Mouse (Mus musculus) lung, embryonic 14.5 days (tissue): ENCODE measurements around the gene Eif3l. TPM values are rescaled to one million over a fixed set of nuclear protein-coding genes. Genes with fewer than 3 reads are reported as not detected.

ENCODE experiments used
- ATAC-seq: fragments of 200-750 bp; cut with Nextera tagmentation; 2 replicates; pipeline ENCODE4 v1.8.0; 2017; ENCODE audit warnings: mild to moderate bottlenecking, moderate TSS enrichment, moderate library complexity; ENCODE audit not compliant: insufficient read depth
- DNase-seq: peaks from one replicate; pipeline ENCODE4 v3.0.0-alpha.2; 2015
- H3K27ac ChIP-seq: fragments of 300-500 bp; sonication (generic); 2 replicates; pipeline ENCODE4 v1.5.1; 2014; ENCODE audit warnings: low read depth, mild to moderate bottlenecking, moderate library complexity
- H3K27me3 ChIP-seq: fragments of 300-500 bp; sonication (generic); 2 replicates; pipeline ENCODE4 v1.6.1; 2014; ENCODE audit warnings: low read length, control low read depth; ENCODE audit not compliant: insufficient read depth
- H3K36me3 ChIP-seq: fragments of 300-500 bp; sonication (generic); 2 replicates; pipeline ENCODE4 v1.6.1; 2014; ENCODE audit warnings: control low read depth; ENCODE audit not compliant: insufficient read depth
- H3K4me1 ChIP-seq: fragments of 300-500 bp; sonication (generic); 2 replicates; pipeline ENCODE4 v1.6.1; 2014; ENCODE audit warnings: antibody characterized with exemption, control low read depth; ENCODE audit not compliant: insufficient read depth
- H3K4me2 ChIP-seq: fragments of 300-500 bp; sonication (generic); 2 replicates; pipeline ENCODE4 v1.6.1; 2014; ENCODE audit warnings: mild to moderate bottlenecking
- H3K4me3 ChIP-seq: fragments of 300-500 bp; sonication (generic); 2 replicates; pipeline ENCODE4 v1.5.1; 2014; ENCODE audit warnings: low read depth, low read length
- H3K9ac ChIP-seq: fragments of 300-500 bp; sonication (generic); 2 replicates; pipeline ENCODE4 v1.6.1; 2014
- H3K9me3 ChIP-seq: fragments of 300-500 bp; sonication (generic); 2 replicates; pipeline ENCODE4 v1.6.1; 2016; ENCODE audit warnings: low read depth, low read length, control low read depth
- CTCF ChIP-seq: IDR thresholded peaks from 2 replicates; pipeline ENCODE4 v1.5.1; 2016; ENCODE audit warnings: antibody characterized with exemption, low read depth
- WGBS: fragments of 180-500 bp; shearing (Covaris S2); extraction: QIAGEN DNeasy Blood & Tissue Kit; methylation state at CpG from one replicate; pipeline ENCODE4 v1.1.7; 2014; 5-methylcytosine and 5-hydroxymethylcytosine counted together
- polyA plus RNA-seq: library from polyadenylated mRNA; unstranded; fragments of >200 nt; fragmentation: Nextera tagmentation; extraction: Ambion mirVana; gene quantifications from 2 replicates; pipeline ENCODE4 v1.2.1, GENCODE M21; 2014

The Eif3l gene
- polyA plus RNA-seq, 1 experiment from 2014 or later: 243 TPM

- H3K4me2 ChIP-seq: no peak overlapping the region
- H3K27me3 ChIP-seq: no peaks in the 10 kb centered on the region
- peak; percentile 70 for TF ChIP-seq CTCF
- 49% methylated on average over 7 of the region's 7 CpGs for WGBS
- H3K36me3 ChIP-seq: peaks cover 77% of the 10 kb centered on the region
- no peak overlapping the region for H3K9ac ChIP-seq
- peak; percentile 63 for DNase-seq
- H3K27ac ChIP-seq: no peak overlapping the region; the same call in 1 of the 2 replicates
- peak; percentile 38; the same call in 1 of the 2 replicates for ATAC-seq
- no peaks in the 10 kb centered on the region for H3K9me3 ChIP-seq
- H3K4me3 ChIP-seq: no peak overlapping the region
- peaks cover 11% of the 10 kb centered on the region for H3K4me1 ChIP-seq
Observed at GRCm38 (mm10) chr15:79093083-79093839, 18.3 kb downstream of the Eif3l start.

GRCm38 (mm10) chr15:79095483-79095882 lies 20.5 kb downstream of the Eif3l start:
- Histone ChIP-seq H3K9me3 (no peaks in the 10 kb centered on the region), H3K4me1 (peaks cover 25% of the 10 kb centered on the region), H3K4me3 (no peak overlapping the region), H3K9ac (no peak overlapping the region), H3K27me3 (no peaks in the 10 kb centered on the region), H3K27ac (no peak overlapping the region), H3K36me3 (peaks cover 57% of the 10 kb centered on the region), H3K4me2 (no peak overlapping the region)
- no peak for ATAC-seq
- WGBS: 86% methylated on average over 5 of the region's 5 CpGs
- no peak for TF ChIP-seq CTCF
- no peak for DNase-seq

GRCm38 (mm10) chr15:79096556-79096955 lies 21.6 kb downstream of the Eif3l start:
- H3K27me3 ChIP-seq: no peaks in the 10 kb centered on the region
- H3K4me1 ChIP-seq: peaks cover 27% of the 10 kb centered on the region
- no peak overlapping the region for H3K9ac ChIP-seq
- H3K36me3 ChIP-seq: peaks cover 46% of the 10 kb centered on the region
- DNase-seq (peak; percentile 36), ATAC-seq (no peak)
- TF ChIP-seq CTCF: no peak
- no peak overlapping the region for H3K4me2 ChIP-seq
- WGBS: 49% methylated on average over 3 of the region's 3 CpGs
- H3K27ac ChIP-seq: peak overlapping the region; percentile 31; the same call in 1 of the 2 replicates
- no peak overlapping the region for H3K4me3 ChIP-seq
- no peaks in the 10 kb centered on the region for H3K9me3 ChIP-seq

- Histone ChIP-seq H3K27ac (peak overlapping the region; percentile 81), H3K9me3 (no peaks in the 10 kb centered on the region), H3K4me1 (peaks cover 28% of the 10 kb centered on the region), H3K9ac (no peak overlapping the region), H3K27me3 (no peaks in the 10 kb centered on the region), H3K4me3 (no peak overlapping the region), H3K36me3 (peaks cover 40% of the 10 kb centered on the region), H3K4me2 (peak overlapping the region; percentile 15; the same call in 1 of the 2 replicates)
- ATAC-seq (no peak), DNase-seq (peak; percentile 30)
- no peak for TF ChIP-seq CTCF
- 9% methylated on average over 2 of the region's 2 CpGs for WGBS
Observed at GRCm38 (mm10) chr15:79097135-79097534, 22.2 kb downstream of the Eif3l start.

GRCm38 (mm10) chr15:79097611-79098025 lies 22.6 kb downstream of the Eif3l start:
- ATAC-seq (peak; percentile 74), DNase-seq (peak; percentile 56)
- H3K4me1 ChIP-seq: peaks cover 28% of the 10 kb centered on the region
- H3K9me3 ChIP-seq: no peaks in the 10 kb centered on the region
- no peak for TF ChIP-seq CTCF
- peaks cover 35% of the 10 kb centered on the region for H3K36me3 ChIP-seq
- H3K4me2 ChIP-seq: peak overlapping the region; percentile 15; the same call in 1 of the 2 replicates
- H3K27me3 ChIP-seq: no peaks in the 10 kb centered on the region
- no peak overlapping the region; the same call in none of the 2 replicates for H3K9ac ChIP-seq
- H3K27ac ChIP-seq: peak overlapping the region; percentile 81
- 15% methylated on average over 6 of the region's 6 CpGs for WGBS
- H3K4me3 ChIP-seq: no peak overlapping the region

- Histone ChIP-seq H3K4me3 (no peak overlapping the region), H3K27ac (peak overlapping the region; percentile 81), H3K4me1 (peaks cover 28% of the 10 kb centered on the region), H3K36me3 (peaks cover 31% of the 10 kb centered on the region), H3K27me3 (no peaks in the 10 kb centered on the region), H3K4me2 (no peak overlapping the region), H3K9me3 (no peaks in the 10 kb centered on the region), H3K9ac (no peak overlapping the region)
- TF ChIP-seq CTCF: no peak
- 60% methylated on average over 5 of the region's 5 CpGs for WGBS
- ATAC-seq (no peak), DNase-seq (no peak)
Observed at GRCm38 (mm10) chr15:79098220-79098619, 23.2 kb downstream of the Eif3l start.

- DNase-seq: peak; percentile 65
Observed at GRCm38 (mm10) chr15:79098868-79099267, 23.9 kb downstream of the Eif3l start.

More at GRCm38 (mm10) chr15:79098868-79099267, 23.9 kb downstream of the Eif3l start:
- Histone ChIP-seq H3K36me3 (peaks cover 24% of the 10 kb centered on the region), H3K4me2 (peak overlapping the region; percentile 27; the same call in 1 of the 2 replicates), H3K4me1 (peaks cover 28% of the 10 kb centered on the region), H3K4me3 (no peak overlapping the region), H3K27ac (peak overlapping the region; percentile 81), H3K9me3 (no peaks in the 10 kb centered on the region), H3K27me3 (no peaks in the 10 kb centered on the region), H3K9ac (no peak overlapping the region)
- peak; percentile 40 for ATAC-seq
- no peak for TF ChIP-seq CTCF
- 32% methylated on average over 7 of the region's 7 CpGs for WGBS
